Mouse (Mus musculus): ENCODE data around the gene Cers1. TPM values are rescaled to one million over a fixed set of nuclear protein-coding genes. Genes with fewer than 3 reads are reported as not detected.

Cers1 gene
- polyA plus RNA-seq, 1 experiment from 2014 or later, result 3.1 TPM

DNA sequence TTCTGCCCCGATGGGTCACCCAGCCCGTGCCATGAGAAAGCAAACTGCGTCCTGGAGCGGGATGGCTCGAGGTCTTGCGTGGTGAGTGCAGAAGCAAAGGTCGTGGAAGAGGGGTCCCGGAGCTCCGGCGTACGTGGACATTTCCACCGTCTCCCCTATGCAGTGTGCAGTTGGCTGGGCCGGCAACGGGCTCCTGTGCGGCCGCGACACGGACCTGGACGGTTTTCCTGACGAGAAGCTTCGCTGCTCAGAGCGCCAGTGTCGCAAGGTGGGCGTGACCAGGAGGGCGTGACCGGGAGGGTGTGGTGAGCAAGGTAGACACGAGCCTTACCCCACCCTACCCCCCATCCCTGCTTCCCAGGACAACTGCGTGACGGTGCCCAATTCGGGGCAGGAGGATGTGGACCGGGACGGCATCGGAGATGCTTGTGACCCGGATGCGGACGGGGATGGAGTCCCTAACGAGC lies 60.7 kb downstream of the Cers1 start:
- no peak for ATAC-seq (ENCODE audit: borderline replicate concordance, extremely low read depth, low FRiP score, low TSS enrichment)
- 0 out of 2 replicates have a peak, but pooled peaks cover 4% of the 10 kb centered on the region for H3K9me3 ChIP-seq

DNA sequence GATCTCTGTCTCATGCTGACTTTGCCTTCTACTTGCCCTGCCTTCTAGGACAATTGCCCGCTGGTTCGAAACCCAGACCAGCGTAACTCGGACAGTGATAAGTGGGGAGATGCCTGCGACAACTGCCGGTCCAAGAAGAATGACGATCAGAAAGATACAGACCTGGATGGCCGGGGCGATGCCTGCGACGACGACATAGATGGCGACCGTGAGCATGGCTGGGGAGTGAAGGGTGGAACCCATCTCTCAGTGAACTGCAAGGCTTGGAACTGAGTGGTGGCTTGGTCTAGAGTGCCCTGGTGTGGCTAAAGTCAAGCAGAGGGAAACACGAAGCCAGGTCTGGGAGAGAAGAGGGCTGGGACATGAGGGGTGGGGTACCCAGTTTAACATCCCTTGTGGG lies 61.5 kb downstream of the Cers1 start:
- no peak for ATAC-seq (ENCODE audit: borderline replicate concordance, extremely low read depth, low FRiP score, low TSS enrichment)

More for the DNA sequence above, 60.7 kb downstream of the Cers1 start:
- Histone ChIP-seq H3K4me1 (peaks cover 35% of the 10 kb centered on the region), H3K4me2 (peak overlapping the region; percentile 29), H3K36me3 (no peaks in the 10 kb centered on the region), H3K4me3 (peak overlapping the region; percentile 8; the same call in 1 of the 2 replicates), H3K27ac (no peak overlapping the region), H3K9ac (no peak overlapping the region), H3K27me3 (peaks cover 75% of the 10 kb centered on the region)
- WGBS, result 5% methylated on average over 37 of the region's 37 CpGs

DNA sequence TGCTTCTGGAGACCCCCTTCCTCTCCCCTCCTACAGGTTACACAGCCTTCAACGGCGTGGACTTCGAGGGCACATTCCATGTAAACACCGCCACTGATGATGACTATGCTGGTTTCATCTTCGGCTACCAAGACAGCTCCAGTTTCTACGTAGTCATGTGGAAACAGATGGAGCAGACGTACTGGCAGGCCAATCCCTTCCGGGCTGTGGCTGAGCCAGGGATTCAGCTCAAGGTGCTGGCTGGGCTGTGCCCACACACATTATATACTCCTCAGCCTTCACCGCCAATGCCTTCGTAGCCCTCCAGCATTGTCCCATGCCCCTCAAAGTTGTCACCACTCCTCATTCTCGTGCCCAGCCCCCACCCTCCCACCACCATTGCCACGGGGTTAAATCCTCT lies 64.5 kb downstream of the Cers1 start:
- Histone ChIP-seq H3K36me3 (no peaks in the 10 kb centered on the region), H3K4me2 (no peak overlapping the region), H3K4me3 (no peak overlapping the region), H3K27ac (no peak overlapping the region; the same call in 1 of the 2 replicates), H3K27me3 (peaks cover 37% of the 10 kb centered on the region), H3K9me3 (no peaks in the 10 kb centered on the region), H3K4me1 (peaks cover 16% of the 10 kb centered on the region), H3K9ac (no peak overlapping the region)
- ATAC-seq (ENCODE audit: borderline replicate concordance, extremely low read depth, low FRiP score, low TSS enrichment), result no peak
- 83% methylated on average over 12 of the region's 12 CpGs for WGBS

More for the DNA sequence above, 61.5 kb downstream of the Cers1 start:
- 0 out of 2 replicates have a peak, but pooled peaks cover 4% of the 10 kb centered on the region for H3K9me3 ChIP-seq
- H3K4me2 ChIP-seq, result no peak overlapping the region
- H3K36me3 ChIP-seq, result no peaks in the 10 kb centered on the region
- 14% methylated on average over 15 of the region's 15 CpGs for WGBS
- H3K9ac ChIP-seq, result no peak overlapping the region
- H3K4me3 ChIP-seq, result no peak overlapping the region
- H3K4me1 ChIP-seq, result peaks cover 35% of the 10 kb centered on the region
- H3K27me3 ChIP-seq, result peaks cover 68% of the 10 kb centered on the region
- no peak overlapping the region for H3K27ac ChIP-seq

Other genes with a start within 250 kb of the Cers1 start
- 0.54 TPM in 2 replicates for gene Tm6sf2, start 242.9 kb upstream of the Cers1 start, polyA plus RNA-seq (2015; fragmentation: Nextera tagmentation; extraction: Ambion mirVana)
- gene Hapln4, start 232.3 kb upstream of the Cers1 start, polyA plus RNA-seq (2015; fragmentation: Nextera tagmentation; extraction: Ambion mirVana), result not detected in 2 replicates
- gene Ncan, start 194.9 kb upstream of the Cers1 start, polyA plus RNA-seq (2015; fragmentation: Nextera tagmentation; extraction: Ambion mirVana), result 0.22 and 0.23 TPM in 2 replicates
- 30.9 and 32.5 TPM in 2 replicates for gene Nr2c2ap, start 184.4 kb upstream of the Cers1 start, polyA plus RNA-seq (2015; fragmentation: Nextera tagmentation; extraction: Ambion mirVana)
- 20.3 TPM in 2 replicates for gene Rfxank, start 176.6 kb upstream of the Cers1 start, polyA plus RNA-seq (2015; fragmentation: Nextera tagmentation; extraction: Ambion mirVana)
- 44.9 and 45.7 TPM in 2 replicates for gene Borcs8, start 176.3 kb upstream of the Cers1 start, polyA plus RNA-seq (2015; fragmentation: Nextera tagmentation; extraction: Ambion mirVana)
- gene Mef2b, start 176.1 kb upstream of the Cers1 start, polyA plus RNA-seq (2015; fragmentation: Nextera tagmentation; extraction: Ambion mirVana), result 0.21 and 0.22 TPM in 2 replicates
- gene Tmem161a, start 143.4 kb upstream of the Cers1 start, polyA plus RNA-seq (2015; fragmentation: Nextera tagmentation; extraction: Ambion mirVana), result 69.7 TPM in 2 replicates
- 3.9 and 4.4 TPM in 2 replicates for gene Slc25a42, start 103.5 kb upstream of the Cers1 start, polyA plus RNA-seq (2015; fragmentation: Nextera tagmentation; extraction: Ambion mirVana)
- 26.7 and 27.7 TPM in 2 replicates for gene Sugp2, start 81.5 kb upstream of the Cers1 start, polyA plus RNA-seq (2015; fragmentation: Nextera tagmentation; extraction: Ambion mirVana)
- 24.2 and 30.1 TPM in 2 replicates for gene Armc6, start 81.3 kb upstream of the Cers1 start, polyA plus RNA-seq (2015; fragmentation: Nextera tagmentation; extraction: Ambion mirVana)
- 70.4 and 73.0 TPM in 2 replicates for gene Homer3, start 32.9 kb upstream of the Cers1 start, polyA plus RNA-seq (2015; fragmentation: Nextera tagmentation; extraction: Ambion mirVana)
- 46.0 and 48.0 TPM in 2 replicates for gene Ddx49, start 13.3 kb upstream of the Cers1 start, polyA plus RNA-seq (2015; fragmentation: Nextera tagmentation; extraction: Ambion mirVana)
- gene Cope, start 13.3 kb upstream of the Cers1 start, polyA plus RNA-seq (2015; fragmentation: Nextera tagmentation; extraction: Ambion mirVana), result 332 and 336 TPM in 2 replicates
- gene Gdf1, start 14.0 kb downstream of the Cers1 start, polyA plus RNA-seq (2015; fragmentation: Nextera tagmentation; extraction: Ambion mirVana), result 1.0 TPM in 2 replicates
- gene Upf1, start 37.5 kb downstream of the Cers1 start, polyA plus RNA-seq (2015; fragmentation: Nextera tagmentation; extraction: Ambion mirVana), result 17.3 and 19.6 TPM in 2 replicates
- gene Comp, start 57.8 kb downstream of the Cers1 start, polyA plus RNA-seq (2015; fragmentation: Nextera tagmentation; extraction: Ambion mirVana), result 0.46 and 0.70 TPM in 2 replicates
- gene Crtc1, start 123.8 kb downstream of the Cers1 start, polyA plus RNA-seq (2015; fragmentation: Nextera tagmentation; extraction: Ambion mirVana), result 14.2 and 17.6 TPM in 2 replicates
- 26.2 and 27.1 TPM in 2 replicates for gene Klhl26, start 161.2 kb downstream of the Cers1 start, polyA plus RNA-seq (2015; fragmentation: Nextera tagmentation; extraction: Ambion mirVana)
- gene Tmem59l, start 171.6 kb downstream of the Cers1 start, polyA plus RNA-seq (2015; fragmentation: Nextera tagmentation; extraction: Ambion mirVana), result 6.5 and 6.6 TPM in 2 replicates
- 181 and 186 TPM in 2 replicates for gene Crlf1, start 177.4 kb downstream of the Cers1 start, polyA plus RNA-seq (2015; fragmentation: Nextera tagmentation; extraction: Ambion mirVana)
- 120 and 122 TPM in 2 replicates for gene Rex1bd, start 191.0 kb downstream of the Cers1 start, polyA plus RNA-seq (2015; fragmentation: Nextera tagmentation; extraction: Ambion mirVana)
- 909 and 953 TPM in 2 replicates for gene Uba52, start 195.0 kb downstream of the Cers1 start, polyA plus RNA-seq (2015; fragmentation: Nextera tagmentation; extraction: Ambion mirVana)
- 307 and 313 TPM in 2 replicates for gene Fkbp8, start 211.9 kb downstream of the Cers1 start, polyA plus RNA-seq (2015; fragmentation: Nextera tagmentation; extraction: Ambion mirVana)
- 50.0 and 54.4 TPM in 2 replicates for gene Kxd1, start 212.2 kb downstream of the Cers1 start, polyA plus RNA-seq (2015; fragmentation: Nextera tagmentation; extraction: Ambion mirVana)
- gene Ell, start 223.7 kb downstream of the Cers1 start, polyA plus RNA-seq (2015; fragmentation: Nextera tagmentation; extraction: Ambion mirVana), result 17.2 and 17.5 TPM in 2 replicates

Data from lung, embryonic 15.5 days (tissue).